Mouse (Mus musculus): ENCODE data around the gene Iqgap3. TPM values are rescaled to one million over a fixed set of nuclear protein-coding genes. Genes with fewer than 3 reads are reported as not detected.

Gene Iqgap3
- polyA plus RNA-seq, 1 experiment = 3.8 TPM

DNA sequence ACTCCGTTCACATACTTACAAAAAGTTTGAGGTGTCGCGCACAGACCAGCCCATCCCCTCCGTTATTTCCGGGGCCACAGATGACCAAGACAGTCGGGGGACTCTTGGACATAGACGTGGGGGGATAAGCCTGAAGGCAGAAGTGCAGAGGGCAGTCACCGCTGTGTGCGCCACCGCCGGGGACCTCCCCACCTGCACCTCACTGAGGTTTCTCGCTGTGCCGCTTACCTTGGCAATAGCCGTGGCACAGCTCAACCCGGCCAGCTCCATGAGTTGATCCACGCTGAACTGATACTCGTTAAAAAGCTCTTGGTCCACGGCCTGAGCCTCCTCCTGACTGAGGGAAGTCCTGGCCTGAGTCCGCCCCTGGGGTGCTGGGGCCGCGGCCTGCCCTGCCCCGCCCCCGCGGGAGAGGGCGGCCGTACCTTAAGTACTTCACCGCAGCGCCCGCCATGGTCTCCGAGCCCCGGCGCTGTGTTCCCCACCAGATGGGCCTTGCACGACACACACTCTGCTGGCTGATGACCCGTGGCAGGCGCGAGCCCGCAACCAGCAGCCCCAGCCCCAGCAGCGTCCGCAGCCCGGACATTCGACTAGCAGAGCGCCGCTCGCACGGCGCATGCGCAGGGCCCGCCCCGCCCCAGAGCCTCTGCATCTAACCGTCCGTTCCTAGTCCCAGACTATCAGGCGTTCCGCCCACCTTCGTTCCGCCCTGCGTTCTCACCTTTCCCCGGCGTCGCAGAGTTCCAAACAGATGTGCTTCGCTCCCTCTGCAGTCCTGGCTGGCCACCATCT, 23.7 kb upstream of the Iqgap3 start, which contains the start of gene Naxe:
Gene Naxe (minus strand): TSS at position 594 of the 795 bp plus-strand sequence.
- peak within 1 kb of the TSS; percentile 96 for H3K4me3 ChIP-seq (ENCODE audit: control insufficient read depth, low read depth, low read length)
- TF ChIP-seq CTCF (IDR thresholded peaks at IDR 0.05; ENCODE audit: control insufficient read depth, insufficient read depth, insufficient replicate concordance, low read depth, low read length) (0 out of 2 replicates have a peak, but pooled peaks have one; percentile 1), POLR2A (IDR thresholded peaks at IDR 0.05; ENCODE audit: control insufficient read depth, low read depth, low read length) (peak; percentile 79)
- H3K27me3 ChIP-seq (ENCODE audit: control insufficient read depth, insufficient read depth, low read length) = no peaks in the 10 kb centered on the region
- H3K36me3 ChIP-seq (ENCODE audit: control insufficient read depth, insufficient read depth, low read length) = no peaks in the 10 kb centered on the region; the same call in 1 of the 2 replicates
- peak within 1 kb of the TSS; percentile 69 for H3K27ac ChIP-seq (ENCODE audit: control insufficient read depth, insufficient read depth, low read depth, low read length)
- peaks cover 8% of the 10 kb centered on the region for H3K4me1 ChIP-seq (ENCODE audit: control insufficient read depth, insufficient read depth, low read length)

DNA sequence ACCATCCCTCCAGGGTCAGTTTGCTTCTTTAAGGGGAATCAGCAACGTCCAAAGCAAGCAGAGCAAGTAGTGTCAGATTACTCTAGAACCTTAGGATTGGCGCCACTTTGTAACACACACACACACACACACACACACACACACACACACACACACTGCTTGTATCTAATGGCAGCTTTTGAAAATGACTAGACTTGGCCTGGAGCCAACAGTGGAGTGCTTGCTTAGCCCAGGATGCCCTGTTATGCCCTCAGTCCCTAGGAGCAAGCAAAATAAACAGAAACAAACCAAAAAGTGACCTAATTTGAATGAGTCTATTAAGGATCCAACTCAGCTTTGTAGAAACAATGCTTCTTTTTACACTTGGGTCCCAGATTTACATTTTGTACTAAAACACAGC, 13.4 kb upstream of the Iqgap3 start:
- no peak overlapping the region for H3K4me3 ChIP-seq (ENCODE audit: control insufficient read depth, low read depth, low read length)
- no peaks in the 10 kb centered on the region for H3K27me3 ChIP-seq (ENCODE audit: control insufficient read depth, insufficient read depth, low read length)
- H3K4me1 ChIP-seq (ENCODE audit: control insufficient read depth, insufficient read depth, low read length) = no peaks in the 10 kb centered on the region; the same call in 1 of the 2 replicates
- no peaks in the 10 kb centered on the region for H3K36me3 ChIP-seq (ENCODE audit: control insufficient read depth, insufficient read depth, low read length)
- TF ChIP-seq CTCF (IDR thresholded peaks at IDR 0.05; ENCODE audit: control insufficient read depth, insufficient read depth, insufficient replicate concordance, low read depth, low read length) = no peak
- TF ChIP-seq POLR2A (IDR thresholded peaks at IDR 0.05; ENCODE audit: control insufficient read depth, low read depth, low read length) = no peak
- H3K27ac ChIP-seq (ENCODE audit: control insufficient read depth, insufficient read depth, low read depth, low read length) = no peak overlapping the region

DNA sequence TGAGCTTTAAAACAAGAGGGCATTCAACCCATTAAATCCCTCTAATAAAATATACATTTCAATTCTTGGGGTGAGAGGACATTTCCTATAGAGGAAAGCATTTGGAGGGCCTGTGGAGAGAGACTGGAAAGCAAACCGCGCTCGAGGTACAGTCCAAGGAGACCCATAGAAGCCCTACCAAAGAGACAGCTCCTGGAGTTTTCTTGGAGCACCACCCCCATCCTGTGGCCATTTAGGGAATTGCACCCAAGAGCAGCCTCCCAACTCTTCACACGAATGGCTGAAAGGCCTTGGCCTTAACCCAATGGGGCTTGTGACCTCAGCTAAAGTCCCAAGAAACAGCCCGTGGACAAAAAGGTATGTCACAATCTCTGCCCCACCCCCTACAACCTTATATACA, 10.0 kb upstream of the Iqgap3 start:
- Histone ChIP-seq H3K27me3 (ENCODE audit: control insufficient read depth, insufficient read depth, low read length) (no peaks in the 10 kb centered on the region), H3K36me3 (ENCODE audit: control insufficient read depth, insufficient read depth, low read length) (no peaks in the 10 kb centered on the region), H3K4me3 (ENCODE audit: control insufficient read depth, low read depth, low read length) (peak overlapping the region; percentile 73), H3K4me1 (ENCODE audit: control insufficient read depth, insufficient read depth, low read length) (no peaks in the 10 kb centered on the region; the same call in 1 of the 2 replicates), H3K27ac (ENCODE audit: control insufficient read depth, insufficient read depth, low read depth, low read length) (no peak overlapping the region)
- TF ChIP-seq CTCF (IDR thresholded peaks at IDR 0.05; ENCODE audit: control insufficient read depth, insufficient read depth, insufficient replicate concordance, low read depth, low read length) (peak; percentile 87), POLR2A (IDR thresholded peaks at IDR 0.05; ENCODE audit: control insufficient read depth, low read depth, low read length) (no peak; the same call in 1 of the 2 replicates)

- H3K36me3 ChIP-seq (ENCODE audit: control insufficient read depth, insufficient read depth, low read length) = no peaks in the 10 kb centered on the region
- no peaks in the 10 kb centered on the region for H3K27me3 ChIP-seq (ENCODE audit: control insufficient read depth, insufficient read depth, low read length)
- H3K4me1 ChIP-seq (ENCODE audit: control insufficient read depth, insufficient read depth, low read length) = no peaks in the 10 kb centered on the region; the same call in 1 of the 2 replicates
- no peak for TF ChIP-seq CTCF (IDR thresholded peaks at IDR 0.05; ENCODE audit: control insufficient read depth, insufficient read depth, insufficient replicate concordance, low read depth, low read length)
- no peak for TF ChIP-seq POLR2A (IDR thresholded peaks at IDR 0.05; ENCODE audit: control insufficient read depth, low read depth, low read length)
- H3K4me3 ChIP-seq (ENCODE audit: control insufficient read depth, low read depth, low read length) = peak overlapping the region; percentile 57
- H3K27ac ChIP-seq (ENCODE audit: control insufficient read depth, insufficient read depth, low read depth, low read length) = no peak overlapping the region
Observed at GRCm38 (mm10) chr3:88073631-88074030, 8.1 kb upstream of the Iqgap3 start.

DNA sequence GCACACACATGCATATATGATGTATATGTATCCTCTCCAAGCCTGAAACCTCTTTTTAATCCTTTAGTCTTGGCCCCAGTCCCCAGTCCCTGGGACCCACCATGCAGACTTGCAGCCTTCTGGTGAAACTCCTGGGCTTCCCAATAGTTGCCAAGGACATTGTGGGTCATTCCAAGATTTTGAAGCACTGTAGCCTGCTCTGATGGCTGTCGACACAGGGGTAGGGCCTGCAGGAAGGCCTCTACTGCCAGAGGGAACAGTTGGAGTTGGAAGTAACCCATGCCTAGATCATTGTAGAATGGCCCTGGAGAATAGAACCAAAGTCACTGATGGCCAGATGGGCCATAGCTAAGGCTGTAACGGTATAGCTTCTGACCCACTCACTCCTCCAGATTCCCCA, 7.4 kb upstream of the Iqgap3 start:
- Histone ChIP-seq H3K36me3 (ENCODE audit: control insufficient read depth, insufficient read depth, low read length) (no peaks in the 10 kb centered on the region), H3K27ac (ENCODE audit: control insufficient read depth, insufficient read depth, low read depth, low read length) (no peak overlapping the region)
- no peak for TF ChIP-seq POLR2A (IDR thresholded peaks at IDR 0.05; ENCODE audit: control insufficient read depth, low read depth, low read length)
- no peak for TF ChIP-seq CTCF (IDR thresholded peaks at IDR 0.05; ENCODE audit: control insufficient read depth, insufficient read depth, insufficient replicate concordance, low read depth, low read length)

DNA sequence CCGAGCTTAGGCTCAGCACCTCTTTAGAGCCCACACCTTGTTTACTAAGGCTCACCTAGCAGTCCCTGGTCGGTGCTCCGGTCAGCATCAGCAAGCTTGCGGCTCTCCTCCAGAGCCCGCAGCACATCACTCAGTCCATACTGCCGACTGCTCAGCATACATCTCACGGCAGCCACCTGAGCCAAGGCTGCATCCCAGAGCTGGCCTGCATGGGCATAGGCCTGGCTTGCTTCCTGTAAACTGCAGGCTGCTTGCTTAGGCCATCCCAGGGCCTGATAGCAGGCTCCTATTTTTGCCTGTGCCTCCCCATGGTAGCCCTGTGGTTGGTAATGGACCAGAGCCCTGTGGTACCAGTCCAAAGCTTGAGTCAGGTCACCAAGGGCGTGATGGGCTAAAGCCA, 7.0 kb upstream of the Iqgap3 start:
- Histone ChIP-seq H3K27ac (ENCODE audit: control insufficient read depth, insufficient read depth, low read depth, low read length) (no peak overlapping the region), H3K36me3 (ENCODE audit: control insufficient read depth, insufficient read depth, low read length) (no peaks in the 10 kb centered on the region), H3K27me3 (ENCODE audit: control insufficient read depth, insufficient read depth, low read length) (no peaks in the 10 kb centered on the region), H3K4me3 (ENCODE audit: control insufficient read depth, low read depth, low read length) (no peak overlapping the region), H3K4me1 (ENCODE audit: control insufficient read depth, insufficient read depth, low read length) (no peaks in the 10 kb centered on the region; the same call in 1 of the 2 replicates)
- TF ChIP-seq CTCF (IDR thresholded peaks at IDR 0.05; ENCODE audit: control insufficient read depth, insufficient read depth, insufficient replicate concordance, low read depth, low read length) (no peak), POLR2A (IDR thresholded peaks at IDR 0.05; ENCODE audit: control insufficient read depth, low read depth, low read length) (no peak)

More for the DNA sequence above, 7.4 kb upstream of the Iqgap3 start:
- no peak overlapping the region for H3K4me3 ChIP-seq (ENCODE audit: control insufficient read depth, low read depth, low read length)
- H3K4me1 ChIP-seq (ENCODE audit: control insufficient read depth, insufficient read depth, low read length) = no peaks in the 10 kb centered on the region; the same call in 1 of the 2 replicates
- no peaks in the 10 kb centered on the region for H3K27me3 ChIP-seq (ENCODE audit: control insufficient read depth, insufficient read depth, low read length)

DNA sequence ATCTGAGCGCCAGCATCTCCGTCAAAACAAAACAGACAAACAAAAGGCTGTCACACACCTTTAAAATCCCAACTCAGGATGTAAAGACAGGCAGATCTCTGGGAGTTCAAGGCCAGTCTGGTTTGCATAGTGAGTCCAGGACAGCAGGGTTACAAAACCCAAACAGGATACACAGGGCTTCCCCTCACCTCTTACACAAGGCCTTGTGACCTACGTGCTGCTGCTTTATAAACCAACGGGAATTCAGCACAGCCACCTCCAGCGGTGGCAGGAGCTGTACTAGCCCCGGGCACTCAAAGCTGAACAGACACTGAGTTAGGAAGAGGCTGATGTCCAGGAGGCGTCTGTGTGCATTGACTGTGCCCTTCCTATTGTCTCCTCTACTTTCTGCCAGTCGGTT, 4.3 kb upstream of the Iqgap3 start:
- no peak overlapping the region for H3K27ac ChIP-seq (ENCODE audit: control insufficient read depth, insufficient read depth, low read depth, low read length)
- H3K4me1 ChIP-seq (ENCODE audit: control insufficient read depth, insufficient read depth, low read length) = peaks cover 8% of the 10 kb centered on the region
- H3K27me3 ChIP-seq (ENCODE audit: control insufficient read depth, insufficient read depth, low read length) = no peaks in the 10 kb centered on the region
- no peaks in the 10 kb centered on the region for H3K36me3 ChIP-seq (ENCODE audit: control insufficient read depth, insufficient read depth, low read length)
- TF ChIP-seq POLR2A (IDR thresholded peaks at IDR 0.05; ENCODE audit: control insufficient read depth, low read depth, low read length) (no peak), CTCF (IDR thresholded peaks at IDR 0.05; ENCODE audit: control insufficient read depth, insufficient read depth, insufficient replicate concordance, low read depth, low read length) (no peak)
- no peak overlapping the region for H3K4me3 ChIP-seq (ENCODE audit: control insufficient read depth, low read depth, low read length)
